In the genomic region with DNA sequence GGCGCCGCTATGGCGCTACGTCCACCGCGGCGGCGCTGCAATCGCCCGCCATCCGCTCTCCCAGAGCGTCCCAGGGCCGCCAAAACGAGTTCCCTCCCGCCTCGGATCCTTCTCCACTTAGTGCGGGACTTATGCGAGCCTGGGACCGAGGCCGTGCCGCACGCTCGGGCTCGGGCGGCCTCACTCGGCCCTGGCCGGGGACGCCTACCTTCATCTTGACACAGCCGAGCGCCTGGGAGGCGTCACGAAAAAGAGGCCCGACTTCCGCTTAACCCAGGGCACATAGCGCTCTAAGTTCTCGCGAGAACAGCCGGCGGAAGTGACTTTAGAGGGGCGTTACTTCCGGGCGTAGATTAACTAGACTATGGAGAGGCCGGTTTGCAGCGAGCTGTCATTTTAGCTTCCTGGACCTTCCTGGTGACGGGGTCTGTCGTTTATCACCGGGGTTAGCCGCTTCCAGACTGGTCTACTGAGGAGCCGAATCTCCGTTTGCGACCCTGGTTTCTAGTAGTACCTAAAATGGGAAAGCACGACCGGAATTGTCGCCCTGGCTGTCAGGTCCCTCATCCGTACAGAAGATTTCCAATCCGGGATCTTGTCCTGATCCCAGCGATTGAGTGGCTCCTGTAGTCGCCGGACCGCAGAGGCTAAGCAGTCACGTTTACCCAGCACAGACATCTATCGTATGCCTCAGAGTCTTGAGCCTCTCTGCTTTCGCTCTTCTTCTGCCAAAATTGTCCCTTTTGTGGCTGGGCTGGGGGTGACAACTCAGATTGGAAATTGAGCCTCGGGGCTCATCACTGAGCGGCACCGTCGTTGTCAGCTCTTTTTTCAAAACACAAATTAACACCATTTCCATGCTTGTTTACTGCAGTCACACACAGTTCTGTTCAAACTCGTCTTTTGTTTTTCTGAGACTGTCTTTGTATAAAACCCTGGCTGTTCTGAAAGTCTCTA, we compare ENCODE assay signal across 8 mouse cellular contexts. TPM values are rescaled to one million over a fixed set of nuclear protein-coding genes. Genes with fewer than 3 reads are reported as not detected.
A peak's percentile ranks its signal among the peaks of the same experiment; 100 is the strongest.
DNase-seq lines count a peak whose midpoint lies in the region; ATAC-seq and TF ChIP-seq lines count a peak whose summit lies in the region.

A gene (minus strand): TSS at position 300 of the 957 bp plus-strand sequence.

- peak; percentile 95 for DNase-seq in MEL (ENCODE audit: low read depth, low spot score)
- DNase-seq in cerebellum, adult 2 months, result peak; percentile 97
- DNase-seq in forelimb bud, embryonic 11.5 days (ENCODE audit: low read depth, low spot score), result peak; percentile 97
- peak; percentile 91 for DNase-seq in layer of hippocampus, adult 9-10 months (ENCODE audit: low spot score)
- peak; percentile 90 for DNase-seq in ovary, postnatal 10 days (ENCODE audit: low spot score)
- peak; percentile 93 to 95 for DNase-seq in thymus, postnatal 10 days (ENCODE audit: low spot score in 2 of 2)

- peak within 1 kb of the TSS; percentile 89 for H3K4me2 ChIP-seq in lung, embryonic 16.5 days (ENCODE audit: low read depth, low read length)

- peaks cover 11 to 19% of the 10 kb centered on the region in 2 experiments for H3K36me3 ChIP-seq in MEL (ENCODE audit: control insufficient read depth in 1 of 2, insufficient read depth in 2 of 2, low read length in 2 of 2)
- peaks cover 28% of the 10 kb centered on the region for H3K36me3 ChIP-seq in lung, embryonic 16.5 days (ENCODE audit: control insufficient read depth, insufficient read depth, low read length)

- H3K27me3 ChIP-seq in MEL (ENCODE audit: control insufficient read depth in 1 of 2, insufficient read depth in 2 of 2, low read length in 2 of 2), result no peaks in the 10 kb centered on the region
- no peaks in the 10 kb centered on the region for H3K27me3 ChIP-seq in cerebellum, adult 2 months (ENCODE audit: control insufficient read depth, insufficient read depth, low read length)
- H3K27me3 ChIP-seq in lung, embryonic 16.5 days (ENCODE audit: control insufficient read depth, insufficient read depth, low read depth, low read length), result no peaks in the 10 kb centered on the region

- TF ChIP-seq POLR2A in MEL (IDR thresholded peaks at IDR 0.05; ENCODE audit: control insufficient read depth in 1 of 2, insufficient read depth in 1 of 2, low read depth in 1 of 2, low read length in 2 of 2, poor library complexity in 1 of 2), result peak; percentile 90 to 96
- TF ChIP-seq POLR2A in cerebellum, adult 2 months (IDR thresholded peaks at IDR 0.05; ENCODE audit: borderline replicate concordance, insufficient read depth, low read length), result peak; percentile 98

- no peak for TF ChIP-seq CTCF in MEL (IDR thresholded peaks at IDR 0.05 in 2 of 3, conservative IDR thresholded peaks at IDR 0.05 in 1 of 3; ENCODE audit: control insufficient read depth in 1 of 3, insufficient read depth in 1 of 3, low read depth in 2 of 3, low read length in 3 of 3, poor library complexity in 1 of 3, severe bottlenecking in 1 of 3)
- no peak for TF ChIP-seq CTCF in cerebellum, adult 2 months (IDR thresholded peaks at IDR 0.05; ENCODE audit: borderline replicate concordance, insufficient read depth, low read depth, low read length)

- no peak for TF ChIP-seq RAD21 in MEL (IDR thresholded peaks at IDR 0.05; ENCODE audit: low read depth, low read length)

- TF ChIP-seq EP300 in MEL (IDR thresholded peaks at IDR 0.05; ENCODE audit: low read depth in 1 of 2, low read length in 2 of 2), result 0 out of 4 replicates have a peak, but pooled peaks of 1 of the 2 experiments have one; percentile 6

- peak within 1 kb of the TSS; percentile 100 for H3K9ac ChIP-seq in MEL (ENCODE audit: control insufficient read depth, low read depth, low read length, poor library complexity, severe bottlenecking)
- peak within 1 kb of the TSS; percentile 100 for H3K9ac ChIP-seq in lung, embryonic 16.5 days (ENCODE audit: low read length)

- H3K4me3 ChIP-seq in MEL (ENCODE audit: control insufficient read depth in 1 of 2, insufficient read depth in 1 of 2, low read depth in 2 of 2, low read length in 2 of 2), result peak within 1 kb of the TSS; percentile 92
- peak within 1 kb of the TSS; percentile 93 for H3K4me3 ChIP-seq in cerebellum, adult 2 months (replicated peaks; ENCODE audit: insufficient read depth, low read depth, low read length)
- H3K4me3 ChIP-seq in lung, embryonic 16.5 days (ENCODE audit: low read length), result peak within 1 kb of the TSS; percentile 83

- H3K4me1 ChIP-seq in MEL (ENCODE audit: control insufficient read depth in 1 of 2, insufficient read depth in 2 of 2, low read length in 2 of 2), result peaks cover 0 to 19% of the 10 kb centered on the region in 2 experiments; a peak in 2 of 4 replicates
- no peaks in the 10 kb centered on the region for H3K4me1 ChIP-seq in cerebellum, adult 2 months (ENCODE audit: control insufficient read depth, insufficient read depth, low read length)
- H3K4me1 ChIP-seq in lung, embryonic 16.5 days (replicated peaks; ENCODE audit: control insufficient read depth, insufficient read depth, low read length), result peaks cover 16% of the 10 kb centered on the region

- H3K9me3 ChIP-seq in MEL (replicated peaks; ENCODE audit: insufficient read depth, low read length), result no peaks in the 10 kb centered on the region
- no peaks in the 10 kb centered on the region for H3K9me3 ChIP-seq in lung, embryonic 16.5 days (ENCODE audit: control insufficient read depth, low read length)

- ATAC-seq in hematopoietic stem cell, adult 5-6 weeks (replicated peaks in 1 of 2; ENCODE audit: insufficient read depth in 1 of 2, low FRiP score in 2 of 2, low TSS enrichment in 1 of 2, low read depth in 1 of 2, poor library complexity in 2 of 2, severe bottlenecking in 2 of 2), result peak; percentile 95 to 97
- ATAC-seq in lung, embryonic 16.5 days (ENCODE audit: low read depth), result peak; percentile 98

- peak within 1 kb of the TSS; percentile 90 for H3K27ac ChIP-seq in MEL (ENCODE audit: control insufficient read depth, low read depth, low read length)
- peak within 1 kb of the TSS; percentile 88 for H3K27ac ChIP-seq in cerebellum, adult 2 months (ENCODE audit: insufficient read depth, low read length)
- peak within 1 kb of the TSS; percentile 95 for H3K27ac ChIP-seq in lung, embryonic 16.5 days (ENCODE audit: low read length)

- H3K79me2 ChIP-seq in MEL (ENCODE audit: control insufficient read depth, insufficient read depth, low read length, poor library complexity), result peaks cover 34% of the 10 kb centered on the region

- WGBS in cerebellum, adult 2 months, result under 1% methylated on average over 68 of the region's 68 CpGs
- under 1% methylated on average over 66 of the region's 68 CpGs for WGBS in lung, embryonic 16.5 days

TF ChIP-seq in MEL, 35 proteins besides CTCF, POLR2A, EP300 and RAD21 (continues in another document):
- TF ChIP-seq ZC3H11A (IDR thresholded peaks at IDR 0.05; ENCODE audit: low read depth, low read length) (no peak), CHD2 (IDR thresholded peaks at IDR 0.05; ENCODE audit: low read length) (peak; percentile 93), TAL1 (IDR thresholded peaks at IDR 0.05; ENCODE audit: low read length) (no peak), HCFC1 (IDR thresholded peaks at IDR 0.05; ENCODE audit: low read depth, low read length) (peak; percentile 87), MYC (IDR thresholded peaks at IDR 0.05; ENCODE audit: low read depth, low read length) (peak; percentile 88; the same call in 1 of the 2 replicates), ETS1 (IDR thresholded peaks at IDR 0.05; ENCODE audit: low read depth, low read length) (peak; percentile 26; the same call in 1 of the 2 replicates), E2F4 (IDR thresholded peaks at IDR 0.05; ENCODE audit: borderline replicate concordance, low read depth, low read length) (no peak), MAX (IDR thresholded peaks at IDR 0.05; ENCODE audit: low read length) (peak; percentile 89), MXI1 (IDR thresholded peaks at IDR 0.05; ENCODE audit: low read depth, low read length) (peak; percentile 65), POLR2AphosphoS5 (IDR thresholded peaks at IDR 0.05; ENCODE audit: borderline replicate concordance, low read depth, low read length) (no peak), MAFK (IDR thresholded peaks at IDR 0.05; ENCODE audit: borderline replicate concordance, low read depth, low read length) (no peak), GATA1 (IDR thresholded peaks at IDR 0.05; ENCODE audit: low read depth, low read length) (no peak), USF2 (IDR thresholded peaks at IDR 0.05; ENCODE audit: borderline replicate concordance in 1 of 2, insufficient read depth in 1 of 2, low read depth in 1 of 2, low read length in 2 of 2) (no peak), GABPA (IDR thresholded peaks at IDR 0.05; ENCODE audit: low read depth, low read length) (no peak), MYB (IDR thresholded peaks at IDR 0.05; ENCODE audit: low read depth, low read length) (no peak), SMC3 (IDR thresholded peaks at IDR 0.05; ENCODE audit: low read depth, low read length) (no peak), BHLHE40 (IDR thresholded peaks at IDR 0.05; ENCODE audit: borderline replicate concordance, low read depth, low read length) (no peak), MEF2A (IDR thresholded peaks at IDR 0.05; ENCODE audit: extremely low read depth, insufficient replicate concordance, low read depth, low read length, poor library complexity, severe bottlenecking) (no peak), CHD1 (IDR thresholded peaks at IDR 0.05; ENCODE audit: low read depth, low read length) (peak; percentile 89; the same call in 1 of the 2 replicates), RCOR1 (IDR thresholded peaks at IDR 0.05; ENCODE audit: low read depth, low read length) (no peak), POLR2AphosphoS2 (IDR thresholded peaks at IDR 0.05; ENCODE audit: low read length) (peak; percentile 96), TCF12 (IDR thresholded peaks at IDR 0.05; ENCODE audit: low read depth, low read length) (peak; percentile 88), MAZ (IDR thresholded peaks at IDR 0.05; ENCODE audit: low read depth, low read length) (no peak), NELFE (IDR thresholded peaks at IDR 0.05; ENCODE audit: low read depth, low read length) (peak; percentile 99), TBP (IDR thresholded peaks at IDR 0.05; ENCODE audit: low read depth, low read length) (peak; percentile 97), SIN3A (IDR thresholded peaks at IDR 0.05; ENCODE audit: low read length) (peak; percentile 90), ZNF384 (IDR thresholded peaks at IDR 0.05; ENCODE audit: low read depth, low read length) (no peak), NRF1 (IDR thresholded peaks at IDR 0.05; ENCODE audit: insufficient read depth, low read depth, low read length, poor library complexity, severe bottlenecking) (no peak)

RNA-seq across cellular contexts. Expression of the gene that starts here (rescaled TPM):
- total RNA-seq in MEL (2012; rRNA removed), result 3,142 and 3,178 TPM in 2 replicates
- 1,000 to 10,000 TPM in 1 of 2 experiments, not detected in 1; 1,648 TPM for polyA plus RNA-seq in MEL (2012; ENCODE audit: insufficient read depth in 1 of 2, insufficient read length in 2 of 2, low read depth in 1 of 2, low replicate concordance in 2 of 2, missing spikeins in 1 of 2)
- polyA plus RNA-seq in cerebellum, adult 2 months (2012; rRNA removed), result 691 and 755 TPM in 2 replicates
- 1,696 and 1,704 TPM in 2 replicates for total RNA-seq in hematopoietic stem cell, adult 5-6 weeks (2017)
- polyA plus RNA-seq in lung, embryonic 16.5 days (2015; fragmentation: Nextera tagmentation; extraction: Ambion mirVana), result 689 and 723 TPM in 2 replicates

Comparison
In these comparisons a context has a peak if more than half of its experiments do, and no peak if none do; other contexts are left out.
1. Peak in every context shown above with its lines: DNase-seq, ATAC-seq, H3K4me3 ChIP-seq and H3K27ac ChIP-seq.